Mouse (Mus musculus) cortical plate, adult 2 months (tissue): ENCODE data around the gene Atp6v0a1. TPM values are rescaled to one million over a fixed set of nuclear protein-coding genes. Genes with fewer than 3 reads are reported as not detected.

Source experiments
- H3K27ac ChIP-seq: fragments of 200-500 bp; 2 replicates; pipeline ENCODE4 v1.5.1; 2012; ENCODE audit warnings: low read length, control low read depth, inconsistent platforms; ENCODE audit not compliant: insufficient read depth
- H3K4me1 ChIP-seq: fragments of 200-500 bp; 2 replicates; pipeline ENCODE4 v1.6.1; 2011; ENCODE audit warnings: low read length; ENCODE audit not compliant: control insufficient read depth, insufficient read depth
- H3K4me3 ChIP-seq: fragments of 200-500 bp; 2 replicates; pipeline ENCODE4 v1.5.1; 2011; ENCODE audit warnings: mild to moderate bottlenecking, low read length, control low read depth; ENCODE audit not compliant: insufficient read depth
- CTCF ChIP-seq: fragments of 200-500 bp; IDR thresholded peaks from 2 replicates; pipeline ENCODE4 v1.5.1; 2011; ENCODE audit warnings: mild to moderate bottlenecking, control low read depth, low read length; ENCODE audit not compliant: insufficient read depth; ENCODE audit errors: extremely low read depth
- POLR2A ChIP-seq: fragments of 200-500 bp; IDR thresholded peaks from 2 replicates; pipeline ENCODE4 v1.6.1; 2011; ENCODE audit warnings: mild to moderate bottlenecking, low read length, control low read depth; ENCODE audit not compliant: insufficient read depth; ENCODE audit errors: extremely low read depth
- polyA plus RNA-seq: library from polyadenylated mRNA; depleted of rRNA; stranded (reverse); fragments of >200 nt; gene quantifications from 2 replicates; pipeline ENCODE4 v1.2.3, GENCODE M21; 2012

Gene Atp6v0a1
- polyA plus RNA-seq, 1 experiment: 333 TPM

DNA sequence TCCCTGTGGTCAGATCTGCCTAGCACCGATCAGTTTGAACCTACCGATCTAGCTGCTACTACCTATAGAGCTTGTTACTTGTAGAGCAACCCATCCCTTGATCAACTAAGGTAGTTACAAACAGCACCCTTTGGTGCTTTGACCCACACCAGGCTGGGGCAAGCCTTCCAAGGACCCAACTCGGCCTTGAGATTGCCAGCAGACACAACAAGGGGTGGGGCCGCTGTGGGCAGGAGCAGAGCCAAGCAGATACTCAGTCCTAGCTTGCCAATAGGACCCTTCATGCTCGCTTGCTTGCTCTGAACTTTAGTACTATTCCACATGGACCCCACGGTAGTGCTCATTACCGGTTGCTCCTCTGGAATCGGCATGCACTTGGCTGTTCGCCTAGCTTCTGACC is 68.9 kb downstream of the Atp6v0a1 start, which contains the start of gene Hsd17b1:
Gene Hsd17b1 (plus strand): TSS at position 291 of the 400 bp plus-strand sequence.
- no peak for TF ChIP-seq CTCF
- no peak for TF ChIP-seq POLR2A
- Histone ChIP-seq H3K27ac (no peak within 1 kb of the TSS), H3K4me3 (no peak within 1 kb of the TSS), H3K4me1 (no peaks in the 10 kb centered on the region)

DNA sequence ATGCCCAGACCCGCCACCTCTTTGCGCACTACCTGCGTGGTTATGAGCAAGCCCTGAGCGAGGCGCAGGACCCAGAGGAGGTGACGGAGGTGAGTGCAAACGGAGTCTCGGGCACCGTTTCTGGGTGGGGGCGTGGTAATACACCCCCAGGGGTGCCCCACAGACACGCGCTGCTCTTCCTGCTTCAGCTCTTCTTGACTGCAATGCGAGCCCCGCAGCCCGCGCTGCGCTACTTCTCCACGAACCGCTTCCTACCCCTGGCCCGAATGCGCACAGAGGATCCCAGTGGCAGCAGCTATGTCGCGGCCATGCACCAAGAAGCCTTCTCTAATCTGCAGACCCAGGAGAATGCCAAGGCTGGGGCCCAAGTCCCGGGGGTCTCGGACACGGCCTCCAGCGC is 70.5 kb downstream of the Atp6v0a1 start:
- Histone ChIP-seq H3K4me3 (no peak overlapping the region), H3K4me1 (peaks cover 2% of the 10 kb centered on the region; the same call in 1 of the 2 replicates), H3K27ac (no peak overlapping the region)
- TF ChIP-seq CTCF (no peak), POLR2A (no peak)

DNA sequence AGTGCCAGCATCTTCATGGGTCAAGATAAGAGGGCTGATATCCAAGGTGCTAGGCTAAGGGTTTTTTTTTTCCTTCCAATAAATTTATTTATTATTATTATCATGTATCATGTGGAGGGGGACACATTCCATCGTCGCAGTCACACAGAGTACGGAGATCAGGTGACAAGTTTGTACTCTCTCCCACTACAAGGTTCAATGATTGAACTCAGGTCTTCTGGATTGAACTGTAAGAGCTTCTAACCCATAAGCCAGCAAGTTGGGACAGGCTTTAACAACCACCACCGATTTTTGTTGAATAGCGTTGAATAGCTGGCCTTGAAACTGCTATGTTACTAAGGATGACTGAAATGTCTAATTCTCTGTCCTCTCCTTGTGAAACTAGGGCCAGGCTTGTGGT is 71.2 kb downstream of the Atp6v0a1 start:
- TF ChIP-seq CTCF (no peak), POLR2A (no peak)
- no peak overlapping the region for H3K4me3 ChIP-seq
- peaks cover 2% of the 10 kb centered on the region; the same call in 1 of the 2 replicates for H3K4me1 ChIP-seq
- no peak overlapping the region for H3K27ac ChIP-seq

DNA sequence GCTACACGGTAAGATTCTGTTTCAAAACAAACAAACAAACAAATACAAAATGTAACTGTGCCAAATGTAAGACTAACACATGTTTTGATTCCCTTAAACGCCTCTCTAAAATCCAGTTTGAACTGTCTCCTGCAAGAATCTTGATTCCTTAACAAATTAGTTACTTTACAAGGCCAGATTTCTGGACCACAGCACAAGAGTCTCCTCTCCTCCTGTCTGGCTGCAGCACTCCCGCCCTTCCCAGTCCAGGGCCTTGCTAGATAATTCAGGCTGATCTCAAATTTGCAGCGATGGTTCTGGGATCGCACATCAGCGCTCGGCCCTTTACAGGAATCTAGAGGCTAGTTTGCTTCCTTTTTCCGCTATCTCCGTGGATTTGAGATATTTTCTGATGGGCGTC is 72.4 kb downstream of the Atp6v0a1 start:
- TF ChIP-seq CTCF (no peak), POLR2A (no peak)
- 0 out of 2 replicates have a peak overlapping the region, but pooled peaks have one; percentile 6 for H3K27ac ChIP-seq
- peak overlapping the region; percentile 90 for H3K4me3 ChIP-seq
- H3K4me1 ChIP-seq: peaks cover 2% of the 10 kb centered on the region; the same call in 1 of the 2 replicates

DNA sequence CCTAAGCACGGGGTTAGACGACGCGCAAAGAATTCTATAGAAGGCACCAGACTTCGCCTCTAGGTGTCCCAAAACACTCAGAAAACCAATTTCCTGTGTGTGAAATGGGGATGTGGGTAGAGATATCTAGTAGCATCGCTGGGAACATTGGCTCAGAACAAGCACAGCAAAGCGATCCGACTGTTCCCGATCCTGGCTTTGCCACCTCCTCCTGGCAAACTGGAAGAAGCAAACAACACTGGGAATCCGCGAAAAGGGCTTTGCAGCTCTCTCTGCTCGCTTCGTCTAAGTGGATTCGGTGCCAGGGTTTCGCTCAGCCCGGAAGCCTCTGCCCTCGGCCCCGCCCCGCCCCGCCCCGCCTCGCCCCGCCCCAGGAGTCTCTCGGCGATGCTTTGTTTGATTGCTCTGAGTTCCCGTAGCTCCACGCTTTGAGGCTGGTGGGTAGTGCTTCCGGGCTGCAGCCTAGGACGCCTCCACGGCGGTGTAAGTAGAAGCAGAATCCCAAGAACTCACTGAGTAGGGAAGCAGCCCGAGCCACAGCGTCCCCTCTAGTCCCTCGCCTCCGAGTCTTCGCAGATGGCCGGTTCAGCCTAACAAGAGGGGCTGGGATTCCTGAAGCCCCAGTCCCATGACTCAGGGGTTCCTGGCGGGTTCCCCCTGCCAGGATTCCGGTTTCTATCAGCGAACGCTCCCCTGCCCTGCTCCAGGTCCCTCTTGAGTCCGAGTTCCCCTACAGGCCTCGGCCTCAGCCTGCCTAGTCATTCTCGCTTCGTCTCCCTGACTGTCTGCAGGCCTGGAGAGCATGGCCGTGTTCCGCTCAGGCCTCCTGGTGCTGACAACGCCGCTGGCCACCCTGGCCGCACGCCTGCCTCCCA is 73.2 kb downstream of the Atp6v0a1 start, which contains the start of gene Coasy:
Gene Coasy (plus strand): TSS at position 358 of the 875 bp plus-strand sequence.
- peaks cover 2% of the 10 kb centered on the region; the same call in 1 of the 2 replicates for H3K4me1 ChIP-seq
- TF ChIP-seq CTCF (peak; percentile 28; the same call in 1 of the 2 replicates), POLR2A (peak; percentile 68)
- H3K4me3 ChIP-seq: peak within 1 kb of the TSS; percentile 90
- H3K27ac ChIP-seq: peak within 1 kb of the TSS; percentile 26

DNA sequence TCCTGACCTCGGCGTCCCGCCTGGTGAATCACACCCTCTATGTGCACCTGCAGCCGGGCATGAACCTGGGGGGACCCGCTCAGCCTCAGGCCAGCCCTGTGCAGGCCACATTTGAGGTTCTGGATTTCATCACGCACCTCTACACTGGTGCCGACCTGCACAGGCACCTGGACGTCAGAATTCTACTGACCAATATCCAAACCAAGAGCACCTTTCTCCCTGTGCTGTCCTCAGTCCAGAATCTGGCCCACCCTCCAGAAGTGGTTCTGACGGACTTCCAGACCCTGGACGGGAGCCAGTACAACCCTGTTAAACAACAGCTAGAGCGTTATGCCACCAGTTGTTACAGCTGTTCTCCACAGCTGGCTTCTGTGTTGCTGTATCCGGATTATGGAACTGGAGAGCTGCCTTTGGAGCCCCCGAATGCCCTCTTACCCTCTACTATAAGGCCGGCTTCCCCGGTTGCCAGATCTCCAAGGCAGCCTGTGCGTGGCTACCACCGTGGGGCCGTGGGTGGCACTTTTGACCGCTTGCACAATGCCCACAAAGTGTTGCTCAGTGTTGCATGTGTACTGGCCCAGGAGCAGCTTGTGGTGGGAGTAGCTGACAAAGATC is 73.9 kb downstream of the Atp6v0a1 start:
- Histone ChIP-seq H3K27ac (peak overlapping the region; percentile 26), H3K4me3 (peak overlapping the region; percentile 90), H3K4me1 (peaks cover 5% of the 10 kb centered on the region)
- TF ChIP-seq CTCF (no peak), POLR2A (no peak)

DNA sequence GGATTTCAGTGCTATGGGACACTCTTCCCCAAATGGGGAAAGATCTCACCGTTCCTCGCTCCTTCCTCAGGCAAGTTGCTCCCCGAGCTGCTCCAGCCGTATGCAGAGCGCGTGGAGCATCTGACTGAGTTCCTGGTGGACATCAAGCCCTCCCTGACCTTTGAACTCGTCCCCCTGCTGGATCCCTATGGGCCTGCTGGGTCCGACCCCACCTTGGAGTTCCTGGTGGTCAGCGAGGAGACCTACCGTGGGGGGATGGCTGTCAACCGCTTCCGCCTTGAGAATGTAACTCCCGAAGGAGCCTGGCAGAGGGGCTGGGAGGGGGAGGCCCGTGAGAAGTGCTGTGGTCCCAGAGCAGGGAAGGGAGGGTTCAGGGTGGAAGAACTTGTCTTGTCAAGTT is 75.0 kb downstream of the Atp6v0a1 start:
- no peak for TF ChIP-seq CTCF
- no peak for TF ChIP-seq POLR2A
- H3K4me1 ChIP-seq: peaks cover 5% of the 10 kb centered on the region
- H3K4me3 ChIP-seq: no peak overlapping the region
- no peak overlapping the region for H3K27ac ChIP-seq

DNA sequence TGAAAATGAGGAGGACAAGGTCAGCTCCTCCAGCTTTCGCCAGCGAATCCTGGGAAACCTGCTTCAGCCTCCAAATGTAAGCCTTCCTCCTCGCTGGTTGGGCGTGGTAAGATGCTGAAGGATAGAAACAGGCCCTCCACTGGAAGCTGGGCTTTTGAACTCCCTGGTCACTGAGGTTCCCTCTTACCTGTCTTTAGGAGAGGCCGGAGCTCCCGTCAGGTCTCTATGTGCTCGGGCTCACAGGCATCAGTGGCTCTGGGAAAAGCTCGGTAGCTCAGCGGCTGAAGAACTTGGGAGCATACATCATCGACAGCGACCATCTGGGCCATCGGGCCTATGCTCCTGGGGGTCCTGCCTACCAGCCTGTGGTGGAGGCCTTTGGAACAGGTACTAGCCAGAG is 75.6 kb downstream of the Atp6v0a1 start:
- Histone ChIP-seq H3K27ac (no peak overlapping the region), H3K4me1 (peaks cover 5% of the 10 kb centered on the region), H3K4me3 (no peak overlapping the region)
- no peak for TF ChIP-seq POLR2A

DNA sequence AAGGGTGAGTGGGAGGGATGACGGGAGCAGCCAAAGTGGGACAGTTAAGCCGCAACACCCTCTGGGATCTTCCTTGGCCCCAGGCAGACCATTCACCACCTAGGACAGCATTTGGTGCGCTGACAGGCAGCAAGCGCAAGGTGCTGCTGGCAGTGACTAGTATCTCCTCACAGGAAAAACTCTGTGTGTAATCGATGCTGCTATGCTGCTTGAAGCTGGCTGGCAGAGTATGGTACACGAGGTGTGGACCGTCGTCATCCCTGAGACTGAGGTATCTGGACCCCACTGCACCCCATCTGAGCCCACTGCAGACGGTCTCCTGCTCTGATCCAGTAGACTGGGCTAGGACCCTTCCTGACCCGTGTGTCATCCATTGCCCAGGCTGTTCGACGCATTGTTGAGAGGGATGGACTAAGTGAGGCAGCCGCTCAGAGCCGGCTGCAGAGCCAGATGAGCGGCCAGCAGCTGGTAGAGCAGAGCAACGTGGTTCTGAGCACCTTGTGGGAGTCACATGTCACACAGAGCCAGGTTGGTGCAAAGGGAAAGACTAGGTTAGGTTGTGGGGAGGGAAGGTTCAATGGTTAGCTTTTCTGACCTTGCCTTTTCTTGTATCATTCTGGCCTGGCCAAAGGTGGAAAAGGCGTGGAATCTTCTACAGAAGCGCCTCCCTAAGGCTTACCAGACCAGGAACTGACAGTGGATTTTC is 76.5 kb downstream of the Atp6v0a1 start:
- TF ChIP-seq CTCF: no peak
- no peak for TF ChIP-seq POLR2A
- Histone ChIP-seq H3K4me1 (peaks cover 5% of the 10 kb centered on the region), H3K4me3 (no peak overlapping the region), H3K27ac (no peak overlapping the region)
